Mouse (Mus musculus) heart, postnatal 0 days (tissue): ENCODE measurements around the gene Nuak2. TPM values are rescaled to one million over a fixed set of nuclear protein-coding genes. Genes with fewer than 3 reads are reported as not detected.

Experiments
- ATAC-seq: fragments of 200-750 bp; cut with Nextera tagmentation; 2 replicates; pipeline ENCODE4 v1.8.0; 2017; ENCODE audit warnings: low read depth, moderate number of reproducible peaks, moderate library complexity; ENCODE audit not compliant: insufficient read depth
- DNase-seq: peaks from one replicate; pipeline ENCODE4 v3.0.0-alpha.2; 2016; ENCODE audit warnings: low spot score
- H3K27ac ChIP-seq: fragments of 300-500 bp; sonication (generic); 2 replicates; pipeline ENCODE4 v1.5.1; 2014; ENCODE audit warnings: low read depth, mild to moderate bottlenecking
- H3K27me3 ChIP-seq: fragments of 300-500 bp; sonication (generic); 2 replicates; pipeline ENCODE4 v1.6.1; 2014; ENCODE audit warnings: low read length, mixed read lengths; ENCODE audit not compliant: control insufficient read depth, insufficient read depth
- H3K36me3 ChIP-seq: fragments of 300-500 bp; sonication (generic); replicated peaks from 2 replicates; pipeline ENCODE4 v1.6.1; 2014; ENCODE audit warnings: low read length, mixed read lengths; ENCODE audit not compliant: control insufficient read depth, insufficient read depth
- H3K4me1 ChIP-seq: fragments of 300-500 bp; sonication (generic); 2 replicates; pipeline ENCODE4 v1.6.1; 2014; ENCODE audit warnings: antibody characterized with exemption; ENCODE audit not compliant: control insufficient read depth, insufficient read depth
- H3K4me2 ChIP-seq: fragments of 300-500 bp; sonication (generic); 2 replicates; pipeline ENCODE4 v1.6.1; 2014; ENCODE audit warnings: low read depth, mild to moderate bottlenecking, low read length, moderate library complexity
- H3K4me3 ChIP-seq: fragments of 300-500 bp; sonication (generic); 2 replicates; pipeline ENCODE4 v1.5.1; 2014; ENCODE audit warnings: low read depth, low read length
- H3K9ac ChIP-seq: fragments of 300-500 bp; sonication (generic); replicated peaks from 2 replicates; pipeline ENCODE4 v1.6.1; 2014; ENCODE audit warnings: low read depth, low read length, mixed read lengths
- H3K9me3 ChIP-seq: fragments of 300-500 bp; sonication (generic); replicated peaks from 2 replicates; pipeline ENCODE4 v1.6.1; 2016; ENCODE audit warnings: low read length; ENCODE audit not compliant: control insufficient read depth
- CTCF ChIP-seq: IDR thresholded peaks from 2 replicates; pipeline ENCODE4 v1.5.1; 2016; ENCODE audit warnings: antibody characterized with exemption, control low read depth, low read depth
- EP300 ChIP-seq: IDR thresholded peaks from 2 replicates; pipeline ENCODE4 v1.6.1; 2016; ENCODE audit warnings: antibody characterized with exemption, low read depth
- WGBS: fragments of 180-500 bp; shearing (Covaris S2); extraction: QIAGEN DNeasy Blood & Tissue Kit; methylation state at CpG from one replicate; pipeline ENCODE4 v1.1.7; 2014; 5-methylcytosine and 5-hydroxymethylcytosine counted together
- polyA plus RNA-seq: library from polyadenylated mRNA; unstranded; fragments of >200 nt; fragmentation: Nextera tagmentation; extraction: Ambion mirVana; gene quantifications from 2 replicates; pipeline ENCODE4 v1.2.1, GENCODE M21; 2015
- total RNA-seq: library from RNA; depleted of rRNA; stranded (reverse); fragments of >200 nt; gene quantifications from 2 replicates; pipeline ENCODE4 v1.2.3, GENCODE M21; 2014; ENCODE audit warnings: low replicate concordance

Gene Nuak2
- total and polyA plus RNA-seq, 2 experiments from 2014 or later: 0.76 to 2.2 TPM

DNA sequence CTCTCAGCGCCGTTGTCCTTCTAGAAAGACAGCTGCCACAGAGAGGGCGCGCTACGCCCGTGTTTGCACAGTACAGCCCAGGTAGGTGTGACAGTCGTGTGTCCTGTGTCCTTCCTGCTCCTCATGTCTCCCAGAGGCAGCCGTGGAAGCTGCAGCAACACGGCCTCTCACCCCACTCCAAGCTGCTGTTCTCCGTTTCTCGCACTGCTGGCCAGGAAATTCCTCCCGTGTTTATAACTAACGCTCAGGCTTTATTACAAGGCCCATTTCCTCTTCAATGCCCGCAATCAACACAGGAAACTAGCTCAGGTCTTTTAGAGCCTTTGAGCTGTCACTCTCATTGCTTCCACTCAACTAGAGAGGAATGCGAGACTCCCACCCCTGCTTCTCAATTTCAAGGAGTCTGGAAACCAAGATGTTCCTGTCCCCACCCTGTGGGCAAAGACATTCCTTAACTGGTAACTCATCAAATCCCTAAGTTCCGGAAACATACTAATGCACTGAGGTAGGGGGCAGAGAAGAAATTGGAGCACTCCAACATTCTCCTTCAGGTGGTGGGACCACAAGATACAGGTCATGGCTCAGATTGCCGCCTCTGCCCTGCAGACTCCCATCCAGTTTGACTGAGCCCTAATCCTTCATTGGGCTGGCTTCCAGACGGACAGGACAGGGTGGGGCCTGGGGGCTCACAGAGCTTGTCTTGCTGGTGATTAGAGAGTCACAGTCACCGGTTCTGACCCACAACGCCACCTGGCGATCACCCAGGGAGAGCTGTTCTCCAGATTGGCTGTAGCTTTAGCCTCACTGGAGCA, 23.4 kb upstream of the Nuak2 start:
- Histone ChIP-seq H3K4me2 (no peak overlapping the region), H3K9me3 (no peaks in the 10 kb centered on the region), H3K36me3 (no peaks in the 10 kb centered on the region), H3K4me1 (peaks cover 2% of the 10 kb centered on the region), H3K9ac (no peak overlapping the region), H3K27me3 (peaks cover 11% of the 10 kb centered on the region; the same call in 1 of the 2 replicates), H3K27ac (0 out of 2 replicates have a peak overlapping the region, but pooled peaks have one; percentile 28), H3K4me3 (no peak overlapping the region)
- TF ChIP-seq EP300 (no peak), CTCF (peak; percentile 28; the same call in 1 of the 2 replicates)
- ATAC-seq (peak; percentile 28; the same call in 1 of the 2 replicates), DNase-seq (peak; percentile 22)
- WGBS: 50% methylated on average over 21 of the region's 21 CpGs

DNA sequence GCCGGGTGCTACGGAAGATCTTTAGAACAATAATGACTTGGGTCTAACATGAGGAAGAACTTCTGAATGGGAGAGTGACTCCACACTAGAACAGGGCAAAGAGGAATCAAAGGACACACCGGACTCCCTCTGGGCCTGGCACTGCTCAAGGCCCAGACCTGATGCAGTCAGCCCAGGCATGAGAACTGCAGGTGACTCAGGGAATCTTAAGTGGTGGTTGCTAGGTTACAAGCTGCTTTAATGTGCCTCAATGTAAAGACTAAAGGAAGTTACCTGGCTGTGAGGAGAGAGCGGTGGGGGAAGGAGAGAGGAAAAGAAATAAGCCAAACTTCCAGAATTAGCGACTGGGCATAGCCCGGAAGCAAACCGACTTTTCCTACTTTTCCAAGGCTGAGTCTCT, 20.4 kb upstream of the Nuak2 start:
- Histone ChIP-seq H3K27me3 (peaks cover 30% of the 10 kb centered on the region), H3K4me1 (peaks cover 9% of the 10 kb centered on the region), H3K27ac (no peak overlapping the region), H3K4me3 (no peak overlapping the region), H3K9ac (no peak overlapping the region), H3K36me3 (no peaks in the 10 kb centered on the region), H3K9me3 (no peaks in the 10 kb centered on the region), H3K4me2 (no peak overlapping the region)
- TF ChIP-seq EP300 (no peak), CTCF (no peak)
- 83% methylated on average over 7 of the region's 7 CpGs for WGBS
- ATAC-seq (no peak), DNase-seq (no peak)

DNA sequence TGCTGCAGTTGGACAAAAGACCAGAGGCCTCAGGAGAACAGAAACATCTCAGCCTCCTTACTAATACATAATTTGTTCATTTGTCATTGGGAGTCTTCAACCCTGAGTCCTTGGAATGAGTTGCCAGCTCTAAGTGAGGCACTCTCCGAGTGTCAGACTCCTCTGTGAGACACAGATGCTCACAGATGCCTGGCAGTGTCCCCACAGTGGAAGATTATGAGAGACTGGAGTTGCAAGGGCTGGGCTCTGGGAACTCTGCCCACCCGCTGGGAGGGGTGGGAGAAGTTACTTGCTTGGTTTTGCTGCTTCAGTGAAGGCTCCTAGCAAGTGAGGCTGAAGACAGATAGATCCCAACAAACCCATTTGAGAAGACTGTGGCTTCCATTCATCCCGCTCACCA, 19.9 kb upstream of the Nuak2 start:
- no peak overlapping the region for H3K4me3 ChIP-seq
- no peak overlapping the region for H3K9ac ChIP-seq
- DNase-seq (no peak), ATAC-seq (no peak)
- TF ChIP-seq CTCF (no peak), EP300 (no peak)
- peaks cover 11% of the 10 kb centered on the region for H3K4me1 ChIP-seq
- WGBS: 62% methylated on average over 3 of the region's 3 CpGs
- H3K36me3 ChIP-seq: no peaks in the 10 kb centered on the region
- H3K4me2 ChIP-seq: no peak overlapping the region
- no peaks in the 10 kb centered on the region for H3K9me3 ChIP-seq
- no peak overlapping the region for H3K27ac ChIP-seq
- H3K27me3 ChIP-seq: peaks cover 30% of the 10 kb centered on the region

DNA sequence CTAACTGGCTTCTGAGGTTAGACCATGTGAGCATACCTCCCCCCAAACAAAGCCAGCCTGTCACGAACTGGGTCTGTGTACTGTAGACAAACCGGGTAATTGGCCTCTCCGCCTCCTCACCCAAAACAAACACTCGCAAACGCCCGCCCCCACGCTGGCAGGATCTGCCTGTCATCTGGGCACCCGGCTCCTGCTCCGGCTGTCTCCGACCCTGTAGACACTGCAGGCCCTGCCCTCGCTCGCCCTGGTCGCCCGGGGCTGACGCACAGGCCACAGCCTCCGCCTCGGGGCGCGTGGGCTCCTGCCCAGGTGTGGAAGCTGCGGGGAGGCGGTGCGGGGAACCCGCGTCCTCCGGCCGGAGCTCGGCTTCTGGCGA, 17.5 kb upstream of the Nuak2 start, which contains the start of gene Klhdc8a:
Gene Klhdc8a, plus strand, starts transcription at position 202 of the 376 bp plus-strand sequence.
- ATAC-seq: peak; percentile 47
- Histone ChIP-seq H3K4me1 (peaks cover 16% of the 10 kb centered on the region), H3K9ac (peak within 1 kb of the TSS; percentile 37), H3K36me3 (no peaks in the 10 kb centered on the region), H3K4me2 (peak within 1 kb of the TSS; percentile 93), H3K9me3 (no peaks in the 10 kb centered on the region), H3K27ac (no peak within 1 kb of the TSS), H3K4me3 (peak within 1 kb of the TSS; percentile 60), H3K27me3 (peaks cover 30% of the 10 kb centered on the region)
- WGBS: 2% methylated on average over 28 of the region's 28 CpGs
- TF ChIP-seq CTCF (no peak), EP300 (no peak)
- no peak for DNase-seq

DNA sequence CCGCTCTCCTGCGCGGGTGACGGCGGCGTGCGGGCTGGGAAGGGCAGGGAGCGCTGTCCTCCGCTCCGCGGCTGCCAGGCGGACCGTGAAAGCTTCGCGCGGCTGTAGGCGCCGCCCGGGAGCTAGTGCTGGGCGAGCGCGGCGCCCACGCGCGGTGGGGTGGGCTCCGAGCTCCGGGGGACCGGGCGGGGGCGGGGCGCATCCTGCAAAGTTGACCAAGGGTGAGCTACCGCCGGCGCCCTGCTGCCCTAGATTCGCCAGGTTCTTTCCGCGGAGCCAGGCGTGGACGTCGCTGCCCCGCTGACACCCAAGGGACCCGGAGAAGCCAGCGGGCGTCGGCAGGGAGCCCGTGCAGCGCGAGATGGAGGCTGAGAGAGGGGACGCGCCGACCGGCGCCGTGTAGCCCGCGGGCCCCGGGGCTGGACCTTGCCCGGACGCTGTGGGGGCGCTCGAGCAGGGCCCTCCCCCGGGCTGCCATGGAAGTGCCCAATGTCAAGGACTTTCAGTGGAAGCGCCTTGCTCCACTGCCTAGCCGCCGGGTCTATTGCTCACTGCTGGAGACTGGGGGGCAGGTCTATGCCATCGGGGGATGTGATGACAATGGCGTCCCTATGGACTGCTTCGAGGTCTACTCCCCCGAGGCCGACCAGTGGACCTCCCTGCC, 17.0 kb upstream of the Nuak2 start:
- WGBS: 2% methylated on average over 57 of the region's 71 CpGs
- no peaks in the 10 kb centered on the region for H3K9me3 ChIP-seq
- no peaks in the 10 kb centered on the region for H3K36me3 ChIP-seq
- H3K4me3 ChIP-seq: peak overlapping the region; percentile 60
- ATAC-seq (peak; percentile 62), DNase-seq (no peak)
- H3K27ac ChIP-seq: no peak overlapping the region
- peaks cover 16% of the 10 kb centered on the region for H3K4me1 ChIP-seq
- H3K27me3 ChIP-seq: peaks cover 30% of the 10 kb centered on the region
- peak overlapping the region; percentile 93 for H3K4me2 ChIP-seq
- no peak for TF ChIP-seq EP300
- H3K9ac ChIP-seq: peak overlapping the region; percentile 37
